Mouse (Mus musculus): ENCODE results near the gene Mylk2.

GRCm38 (mm10) chr2:152906274-152907037 is 4.7 kb upstream of the Mylk2 start:
- no peak for TF ChIP-seq POLR2A (IDR thresholded peaks at IDR 0.05; ENCODE audit: insufficient read depth, low read length)
- TF ChIP-seq EP300 (IDR thresholded peaks at IDR 0.05; ENCODE audit: insufficient read depth, low read depth, low read length): no peak
- TF ChIP-seq CTCF (IDR thresholded peaks at IDR 0.05; ENCODE audit: low read depth, low read length): no peak

Data from ES-Bruce4 (cell line).